Mouse (Mus musculus) embryonic facial prominence, embryonic 11.5 days (tissue): ENCODE results near the gene Tecpr1. TPM values are rescaled to one million over a fixed set of nuclear protein-coding genes. Genes with fewer than 3 reads are reported as not detected.

Source experiments
- ATAC-seq: fragments of 200-750 bp; cut with Nextera tagmentation; replicated peaks from 2 replicates; pipeline ENCODE4 v1.8.0; 2017; ENCODE audit warnings: low read depth; ENCODE audit not compliant: insufficient number of reproducible peaks, low FRiP score, low TSS enrichment
- DNase-seq: peaks from one replicate; pipeline ENCODE4 v3.0.0-alpha.2; 2015; ENCODE audit warnings: low spot score
- H3K27ac ChIP-seq: fragments of 300-500 bp; sonication (generic); replicated peaks from 2 replicates; pipeline ENCODE4 v1.5.1; 2014; ENCODE audit warnings: mild to moderate bottlenecking, low read depth, low read length, control low read depth
- H3K27me3 ChIP-seq: fragments of 300-500 bp; sonication (generic); 2 replicates; pipeline ENCODE4 v1.6.1; 2014; ENCODE audit warnings: mild to moderate bottlenecking, low read length, moderate library complexity, mixed read lengths; ENCODE audit not compliant: control insufficient read depth, insufficient read depth
- H3K36me3 ChIP-seq: fragments of 300-500 bp; sonication (generic); replicated peaks from 2 replicates; pipeline ENCODE4 v1.6.1; 2014; ENCODE audit warnings: low read depth, mild to moderate bottlenecking, low read length, moderate library complexity, mixed read lengths; ENCODE audit not compliant: control insufficient read depth, insufficient read depth
- H3K4me1 ChIP-seq: fragments of 300-500 bp; sonication (generic); 2 replicates; pipeline ENCODE4 v1.6.1; 2014; ENCODE audit warnings: low read length, mixed read lengths; ENCODE audit not compliant: control insufficient read depth, insufficient read depth
- H3K4me2 ChIP-seq: fragments of 300-500 bp; sonication (generic); 2 replicates; pipeline ENCODE4 v1.6.1; 2014; ENCODE audit warnings: low read depth, mild to moderate bottlenecking, control low read depth, low read length, moderate library complexity
- H3K4me3 ChIP-seq: fragments of 300-500 bp; sonication (generic); 2 replicates; pipeline ENCODE4 v1.5.1; 2014; ENCODE audit warnings: low read depth, low read length, control low read depth
- H3K9ac ChIP-seq: fragments of 300-500 bp; sonication (generic); replicated peaks from 2 replicates; pipeline ENCODE4 v1.6.1; 2014; ENCODE audit warnings: mild to moderate bottlenecking, control low read depth, low read length
- H3K9me3 ChIP-seq: fragments of 300-500 bp; sonication (generic); replicated peaks from 2 replicates; pipeline ENCODE4 v1.6.1; 2016; ENCODE audit warnings: mild to moderate bottlenecking, low read length, inconsistent platforms, mixed read lengths; ENCODE audit not compliant: control insufficient read depth
- WGBS: fragments of 180-500 bp; shearing (Covaris S2); extraction: QIAGEN DNeasy Blood & Tissue Kit; methylation state at CpG from one replicate; pipeline ENCODE4 v1.1.7; 2014; 5-methylcytosine and 5-hydroxymethylcytosine counted together
- polyA plus RNA-seq: library from polyadenylated mRNA; unstranded; fragments of >200 nt; fragmentation: Nextera tagmentation; extraction: Ambion mirVana; gene quantifications from 2 replicates; pipeline ENCODE4 v1.2.1, GENCODE M21; 2014

Gene Tecpr1
- polyA plus RNA-seq, 1 experiment from 2014 or later, result 8.0 TPM

GRCm38 (mm10) chr5:144219306-144219705 is 4.1 kb downstream of the Tecpr1 start:
- 45% methylated on average over 12 of the region's 12 CpGs for whole genome bisulfite sequencing
- Histone ChIP-seq H3K36me3 (no peaks in the 10 kb centered on the region), H3K4me3 (no peak overlapping the region), H3K4me1 (no peaks in the 10 kb centered on the region), H3K27me3 (no peaks in the 10 kb centered on the region), H3K9ac (no peak overlapping the region), H3K4me2 (no peak overlapping the region), H3K27ac (no peak overlapping the region), H3K9me3 (no peaks in the 10 kb centered on the region)
- DNase-seq (peak; percentile 4), ATAC-seq (no peak)

DNA sequence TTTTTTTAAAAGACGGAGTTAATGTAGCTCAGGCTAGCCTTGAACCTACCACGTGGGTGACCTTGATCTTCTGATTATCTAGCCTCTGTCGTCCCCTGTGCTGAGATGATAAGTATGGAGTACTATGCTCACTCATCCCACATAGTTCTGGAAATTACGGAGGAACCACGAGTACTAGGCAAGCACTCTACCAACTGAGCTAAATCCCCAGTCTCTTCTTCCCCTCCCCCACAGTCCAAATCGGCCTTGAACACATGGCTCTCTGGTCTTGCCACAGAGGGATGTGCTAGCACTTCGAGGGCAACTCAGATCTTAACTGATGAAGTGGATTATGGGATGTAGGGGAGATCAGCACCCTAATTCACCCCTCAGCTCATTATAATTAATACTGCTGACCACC is 5.4 kb downstream of the Tecpr1 start:
- no peaks in the 10 kb centered on the region for H3K27me3 ChIP-seq
- H3K36me3 ChIP-seq, result no peaks in the 10 kb centered on the region; the same call in 1 of the 2 replicates
- no peaks in the 10 kb centered on the region for H3K9me3 ChIP-seq
- H3K4me1 ChIP-seq, result no peaks in the 10 kb centered on the region
- WGBS, result 91% methylated on average over 7 of the region's 7 CpGs
- H3K4me2 ChIP-seq, result no peak overlapping the region
- ATAC-seq (no peak), DNase-seq (no peak)
- no peak overlapping the region for H3K4me3 ChIP-seq
- H3K27ac ChIP-seq, result no peak overlapping the region
- no peak overlapping the region for H3K9ac ChIP-seq

- Histone ChIP-seq H3K4me3 (no peak overlapping the region), H3K4me2 (no peak overlapping the region), H3K27me3 (no peaks in the 10 kb centered on the region), H3K36me3 (no peaks in the 10 kb centered on the region; the same call in 1 of the 2 replicates), H3K4me1 (no peaks in the 10 kb centered on the region), H3K27ac (no peak overlapping the region), H3K9ac (no peak overlapping the region), H3K9me3 (no peaks in the 10 kb centered on the region)
- WGBS, result 80% methylated on average over 2 of the region's 2 CpGs
- no peak for ATAC-seq
- no peak for DNase-seq
Measured at GRCm38 (mm10) chr5:144215992-144216391, 7.4 kb downstream of the Tecpr1 start.

DNA sequence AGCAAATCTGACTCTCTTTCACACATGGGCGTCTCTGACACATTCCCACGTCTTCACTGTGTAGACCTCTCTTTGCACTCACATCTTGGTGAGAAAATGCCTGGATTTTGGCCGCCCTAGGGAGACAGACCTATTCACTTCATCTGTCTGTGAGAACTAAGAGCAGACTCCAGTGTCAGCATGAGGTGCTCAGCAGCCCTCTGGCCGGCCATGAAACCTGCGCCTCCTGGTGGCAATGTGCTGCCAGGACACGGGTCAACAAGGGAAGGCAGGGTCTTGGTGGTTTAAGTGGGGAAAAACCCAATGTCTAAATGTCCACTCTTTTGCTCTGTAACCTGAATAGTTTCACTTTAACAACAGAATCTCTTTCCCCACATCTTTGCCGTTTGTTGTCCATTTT is 9.0 kb downstream of the Tecpr1 start:
- Histone ChIP-seq H3K4me2 (no peak overlapping the region), H3K9ac (no peak overlapping the region), H3K27me3 (no peaks in the 10 kb centered on the region), H3K4me1 (no peaks in the 10 kb centered on the region), H3K27ac (no peak overlapping the region), H3K4me3 (no peak overlapping the region), H3K36me3 (no peaks in the 10 kb centered on the region; the same call in 1 of the 2 replicates), H3K9me3 (no peaks in the 10 kb centered on the region)
- ATAC-seq (no peak), DNase-seq (peak; percentile 68)
- 27% methylated on average over 7 of the region's 7 CpGs for WGBS

- no peak overlapping the region for H3K4me2 ChIP-seq
- 49% methylated on average over 11 of the region's 11 CpGs for WGBS
- H3K27ac ChIP-seq, result no peak overlapping the region
- H3K36me3 ChIP-seq, result no peaks in the 10 kb centered on the region; the same call in 1 of the 2 replicates
- no peak overlapping the region for H3K9ac ChIP-seq
- H3K9me3 ChIP-seq, result no peaks in the 10 kb centered on the region
- ATAC-seq, result no peak
- H3K27me3 ChIP-seq, result no peaks in the 10 kb centered on the region
- no peaks in the 10 kb centered on the region for H3K4me1 ChIP-seq
- H3K4me3 ChIP-seq, result no peak overlapping the region
- DNase-seq, result peak; percentile 63
Measured at GRCm38 (mm10) chr5:144207478-144207877, 15.9 kb downstream of the Tecpr1 start.

DNA sequence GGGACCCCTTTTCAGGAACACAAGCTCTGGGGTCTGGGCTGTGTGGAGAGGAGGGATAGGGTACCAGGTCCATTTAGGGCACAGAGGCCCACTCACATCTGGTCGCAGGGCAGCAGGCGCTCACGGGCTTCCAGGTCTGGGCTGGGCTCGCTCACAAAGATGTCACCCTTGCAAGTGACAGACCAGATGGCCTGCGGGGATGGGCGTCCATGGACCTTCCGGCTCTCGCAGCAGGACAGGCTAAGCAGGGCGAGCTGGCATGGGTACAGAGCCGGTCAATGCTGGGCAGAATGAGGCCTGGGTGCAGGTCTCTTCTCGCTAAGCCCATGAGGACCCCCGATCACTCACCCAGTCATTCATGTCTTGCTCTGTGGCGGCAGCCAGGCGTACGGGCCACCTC is 17.3 kb downstream of the Tecpr1 start:
- Histone ChIP-seq H3K36me3 (no peaks in the 10 kb centered on the region; the same call in 1 of the 2 replicates), H3K27ac (no peak overlapping the region), H3K27me3 (no peaks in the 10 kb centered on the region), H3K9ac (no peak overlapping the region), H3K4me1 (no peaks in the 10 kb centered on the region), H3K4me3 (no peak overlapping the region), H3K4me2 (no peak overlapping the region), H3K9me3 (no peaks in the 10 kb centered on the region)
- WGBS, result 96% methylated on average over 15 of the region's 15 CpGs
- DNase-seq (no peak), ATAC-seq (no peak)

DNA sequence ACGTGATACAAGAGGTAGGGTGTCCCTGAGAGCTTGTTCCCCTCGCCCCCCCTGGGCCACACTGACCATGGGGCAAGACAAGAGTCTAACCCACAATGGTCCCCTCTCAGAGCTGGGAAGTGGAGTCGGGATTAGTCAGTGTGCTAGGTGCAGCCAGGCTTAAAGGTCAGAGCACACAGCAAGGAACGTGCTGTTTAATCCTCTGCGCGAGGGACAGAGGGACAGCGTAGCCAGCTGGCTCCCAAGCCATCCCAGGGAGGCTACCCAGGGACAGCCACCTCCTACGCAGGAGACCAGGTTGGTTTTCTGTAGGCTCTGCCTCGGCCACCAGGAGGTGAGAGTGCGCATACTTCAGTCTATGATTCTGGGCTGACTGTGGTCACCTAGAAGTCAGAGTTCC is 18.5 kb downstream of the Tecpr1 start:
- no peak for ATAC-seq
- no peaks in the 10 kb centered on the region for H3K4me1 ChIP-seq
- no peak overlapping the region for H3K4me3 ChIP-seq
- H3K27ac ChIP-seq, result no peak overlapping the region
- H3K27me3 ChIP-seq, result no peaks in the 10 kb centered on the region
- no peak overlapping the region for H3K4me2 ChIP-seq
- no peaks in the 10 kb centered on the region; the same call in 1 of the 2 replicates for H3K36me3 ChIP-seq
- no peaks in the 10 kb centered on the region for H3K9me3 ChIP-seq
- WGBS, result 73% methylated on average over 10 of the region's 10 CpGs
- no peak for DNase-seq
- H3K9ac ChIP-seq, result no peak overlapping the region

GRCm38 (mm10) chr5:144204303-144204702 is 19.1 kb downstream of the Tecpr1 start:
- H3K4me1 ChIP-seq, result no peaks in the 10 kb centered on the region
- H3K4me2 ChIP-seq, result no peak overlapping the region
- no peak overlapping the region for H3K4me3 ChIP-seq
- 91% methylated on average over 12 of the region's 12 CpGs for WGBS
- ATAC-seq, result no peak
- no peak overlapping the region for H3K9ac ChIP-seq
- H3K36me3 ChIP-seq, result no peaks in the 10 kb centered on the region; the same call in 1 of the 2 replicates
- H3K27ac ChIP-seq, result no peak overlapping the region
- H3K9me3 ChIP-seq, result no peaks in the 10 kb centered on the region
- H3K27me3 ChIP-seq, result no peaks in the 10 kb centered on the region
- no peak for DNase-seq
